Mouse (Mus musculus): ENCODE data around the gene Tmem210.

- peak; percentile 99 for TF ChIP-seq POLR2A (IDR thresholded peaks at IDR 0.05; ENCODE audit: low read depth, low read length)
- TF ChIP-seq CTCF (IDR thresholded peaks at IDR 0.05; ENCODE audit: extremely low read depth, insufficient read length, insufficient replicate concordance, low read depth, low read length) = no peak
Measured at GRCm38 (mm10) chr2:25262291-25262767, 25.6 kb upstream of the Tmem210 start, which contains the start of gene Tprn.
